Mouse (Mus musculus) embryo, embryonic 11 days (tissue): Measurements from ENCODE around the gene Ndufb7.
"Not testable (repeated sequence)": the region's sequence is repeated elsewhere in the genome, so short reads cannot be mapped to it uniquely, and the experiment has no call there.

Experiments used
- DNase-seq: peaks from one replicate; pipeline ENCODE4 v3.0.0-alpha.2; 2015

The Ndufb7 gene

GRCm38 (mm10) chr8:83576921-83577320 lies 10.4 kb downstream of the Ndufb7 start:
- DNase-seq, result no peak

GRCm38 (mm10) chr8:83577384-83577791 lies 10.9 kb downstream of the Ndufb7 start:
- DNase-seq, result no peak

- DNase-seq, result no peak
Measured at GRCm38 (mm10) chr8:83578131-83579055, 11.9 kb downstream of the Ndufb7 start.

GRCm38 (mm10) chr8:83579676-83580075 lies 13.2 kb downstream of the Ndufb7 start:
- no peak for DNase-seq

- no peak for DNase-seq
Measured at GRCm38 (mm10) chr8:83580826-83581225, 14.4 kb downstream of the Ndufb7 start.

GRCm38 (mm10) chr8:83582226-83582625 lies 15.8 kb downstream of the Ndufb7 start:
- no peak for DNase-seq

GRCm38 (mm10) chr8:83583236-83583635 lies 16.8 kb downstream of the Ndufb7 start:
- no peak for DNase-seq

- DNase-seq, result no peak
Measured at GRCm38 (mm10) chr8:83584771-83585170, 18.3 kb downstream of the Ndufb7 start.

- no peak for DNase-seq
Measured at GRCm38 (mm10) chr8:83585333-83585732, 18.9 kb downstream of the Ndufb7 start.

- no peak for DNase-seq
Measured at GRCm38 (mm10) chr8:83587644-83588043, 21.2 kb downstream of the Ndufb7 start.

- no peak for DNase-seq
Measured at GRCm38 (mm10) chr8:83588886-83589285, 22.4 kb downstream of the Ndufb7 start.

- no peak for DNase-seq
Measured at GRCm38 (mm10) chr8:83590488-83591023, 24.1 kb downstream of the Ndufb7 start.

- no peak for DNase-seq
Measured at GRCm38 (mm10) chr8:83592682-83593081, 26.2 kb downstream of the Ndufb7 start.

GRCm38 (mm10) chr8:83593325-83594166 lies 27.1 kb downstream of the Ndufb7 start:
- DNase-seq, result no peak

GRCm38 (mm10) chr8:83594167-83595049 lies 27.9 kb downstream of the Ndufb7 start:
- peak; percentile 99 for DNase-seq

- not testable (repeated sequence) for DNase-seq
Measured at GRCm38 (mm10) chr8:83595050-83595345, 28.5 kb downstream of the Ndufb7 start.

GRCm38 (mm10) chr8:83596369-83596768 lies 29.9 kb downstream of the Ndufb7 start:
- DNase-seq, result peak; percentile 41

GRCm38 (mm10) chr8:83598146-83598545 lies 31.7 kb downstream of the Ndufb7 start:
- DNase-seq, result no peak

GRCm38 (mm10) chr8:83599814-83600213 lies 33.3 kb downstream of the Ndufb7 start:
- DNase-seq, result no peak

- DNase-seq, result no peak
Measured at GRCm38 (mm10) chr8:83602650-83603029, 36.2 kb downstream of the Ndufb7 start.

- DNase-seq, result peak; percentile 100
Measured at GRCm38 (mm10) chr8:83607661-83608397, 41.4 kb downstream of the Ndufb7 start, which contains the start of the genes Tecr and Dnajb1. Gene Tecr (minus strand): TSS chr8:83607971. Gene Dnajb1 (plus strand): TSS chr8:83608193.

GRCm38 (mm10) chr8:83608398-83608829 lies 41.9 kb downstream of the Ndufb7 start:
- peak; percentile 85 for DNase-seq
